Mouse (Mus musculus) gastrocnemius, adult 18-20 months (tissue): Measurements from ENCODE around the gene Tex48. TPM values are rescaled to one million over a fixed set of nuclear protein-coding genes. Genes with fewer than 3 reads are reported as not detected.

ENCODE experiments used
- DNase-seq: peaks from one replicate; pipeline ENCODE4 v3.0.0; 2021; ENCODE audit warnings: low spot score
- long read RNA-seq, 2 experiments: library from polyadenylated mRNA; stranded (forward); transcript quantifications; one replicate each; pipeline ENCODE4 v2.0.0; 2021
- total RNA-seq, 2 experiments: library from RNA; stranded (reverse); gene quantifications; 2 replicates each; pipeline ENCODE4 v1.2.3; 2021

Gene Tex48
- total RNA-seq: not detected
- long read RNA-seq, experiment 1: 0 reads
- long read RNA-seq, experiment 2: 0 reads

DNA sequence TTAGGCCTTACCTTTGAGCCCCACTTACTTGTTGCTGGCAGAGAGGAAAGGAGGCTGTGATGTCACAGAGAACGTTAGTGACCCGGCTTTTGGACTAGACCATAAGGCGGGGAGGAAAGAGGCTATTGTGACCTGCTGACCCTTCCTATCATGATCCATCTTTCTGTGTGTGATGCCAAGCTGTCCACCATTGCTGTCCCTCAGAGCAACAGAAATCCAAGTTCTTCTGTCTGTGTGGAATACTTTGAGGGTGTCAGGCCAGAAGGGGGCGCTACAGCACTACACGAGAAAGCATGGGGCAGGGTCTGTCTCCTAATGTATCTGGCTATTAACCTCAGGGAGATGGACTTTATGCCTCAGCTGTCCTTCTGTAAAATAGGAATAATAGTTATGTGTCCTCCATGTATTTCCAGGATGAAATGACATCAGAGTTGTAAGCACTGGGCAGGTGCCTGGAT lies at the start of gene Tex48:
Gene Tex48 (minus strand): TSS at position 51 of the 458 bp plus-strand sequence.
- DNase-seq: no peak

- DNase-seq: no peak
Observed at GRCm38 (mm10) chr4:63668255-63668654, 46.0 kb upstream of the Tex48 start.

GRCm38 (mm10) chr4:63665738-63666137 lies 43.5 kb upstream of the Tex48 start:
- no peak for DNase-seq

DNA sequence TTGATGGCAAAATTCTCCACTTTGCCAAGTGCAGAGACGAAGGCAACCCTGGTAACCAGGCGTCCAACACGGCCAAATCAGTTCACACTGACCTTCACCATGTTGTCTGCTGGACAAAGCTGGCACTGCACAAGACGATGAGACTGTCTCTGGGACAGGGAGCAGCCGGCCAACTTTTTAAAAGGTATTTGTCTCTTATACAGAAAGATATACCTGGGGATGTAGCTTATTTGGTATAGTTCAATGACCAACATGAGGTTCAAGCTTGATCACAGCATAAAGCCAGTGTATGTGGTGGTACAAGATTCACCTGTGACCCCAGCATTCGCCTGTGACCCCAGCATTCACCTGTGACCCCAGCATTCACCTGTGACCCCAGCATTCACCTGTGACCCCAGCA lies 41.1 kb upstream of the Tex48 start, which contains the start of gene Gm11214:
Gene Gm11214 (minus strand): TSS at position 101 of the 400 bp plus-strand sequence.
- no peak for DNase-seq

DNA sequence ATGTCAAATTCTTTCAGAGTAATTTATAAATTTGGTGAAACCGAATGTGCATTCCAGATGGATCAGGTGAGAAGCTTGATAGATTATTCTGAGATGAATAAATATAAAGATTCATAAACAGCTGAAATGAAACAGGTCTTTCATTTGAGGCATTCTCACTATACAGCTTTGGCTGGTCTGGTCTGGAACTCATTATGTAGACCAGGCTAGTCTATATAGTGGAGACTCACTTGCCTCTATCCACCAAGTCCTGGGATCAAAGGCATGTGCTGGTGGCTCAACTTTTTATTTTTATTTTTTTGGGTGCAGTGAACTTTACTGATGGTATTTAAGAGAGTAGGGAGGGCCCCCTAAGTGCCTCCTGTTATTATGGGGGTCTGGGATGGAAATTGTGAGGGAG lies 39.6 kb upstream of the Tex48 start:
- DNase-seq: no peak

DNA sequence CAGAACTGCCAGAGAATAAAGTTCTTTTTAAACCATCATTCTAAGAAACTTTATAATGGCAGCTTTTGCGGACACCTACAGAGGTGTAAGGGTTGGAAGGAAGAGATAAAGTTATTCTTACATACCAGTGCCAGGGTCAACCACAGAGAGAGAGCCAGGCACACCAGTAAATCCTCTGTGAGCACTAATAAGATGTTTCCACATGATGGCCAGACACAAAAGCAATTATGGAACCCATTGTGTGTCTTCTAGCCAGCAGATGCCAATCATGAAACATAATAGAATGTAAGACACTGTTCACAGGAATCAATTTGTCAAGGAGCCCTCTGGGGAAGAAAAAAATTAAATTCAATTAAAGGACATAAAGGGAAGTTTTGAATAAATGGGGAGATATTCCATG lies 39.2 kb upstream of the Tex48 start:
- DNase-seq: no peak

GRCm38 (mm10) chr4:63659775-63660174 lies 37.5 kb upstream of the Tex48 start:
- no peak for DNase-seq

- DNase-seq: no peak
Observed at GRCm38 (mm10) chr4:63659086-63659485, 36.9 kb upstream of the Tex48 start.

GRCm38 (mm10) chr4:63654381-63654780 lies 32.2 kb upstream of the Tex48 start:
- DNase-seq: no peak

DNA sequence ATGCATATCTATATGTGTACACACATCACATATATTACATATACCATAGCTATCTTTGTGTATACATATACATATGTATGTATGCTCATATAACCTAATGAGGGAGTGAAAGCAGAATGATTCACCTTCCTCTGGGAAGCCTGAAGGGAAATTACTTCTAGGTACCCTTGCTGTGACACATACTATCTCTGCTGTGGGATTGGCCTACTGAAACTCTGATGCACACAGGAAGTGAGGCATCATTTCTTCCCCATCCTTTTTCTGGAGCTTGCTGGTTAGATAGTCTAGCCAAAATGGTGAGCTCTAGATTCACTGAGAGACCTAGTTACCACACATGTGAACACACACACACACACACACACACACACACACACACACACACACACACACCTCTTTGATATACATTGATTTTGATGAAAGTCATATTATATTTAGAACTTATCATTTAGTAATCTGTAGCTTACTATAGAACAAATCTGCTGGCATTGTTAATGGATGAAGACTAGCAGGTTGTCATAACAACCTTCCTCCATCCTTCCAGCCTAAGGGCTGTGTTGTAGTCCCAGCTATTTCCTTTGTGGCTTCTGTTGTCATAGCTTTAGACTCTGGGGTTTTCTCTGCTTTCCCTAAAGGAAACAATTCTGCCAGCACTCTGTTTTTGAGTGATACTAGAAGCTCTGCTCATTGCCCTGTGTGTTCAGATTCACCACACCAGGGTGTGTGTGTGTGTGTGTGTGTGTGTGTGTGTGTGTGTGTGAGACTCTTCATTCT lies 21.9 kb upstream of the Tex48 start:
- no peak for DNase-seq

GRCm38 (mm10) chr4:63639842-63640241 lies 17.6 kb upstream of the Tex48 start:
- DNase-seq: no peak

DNA sequence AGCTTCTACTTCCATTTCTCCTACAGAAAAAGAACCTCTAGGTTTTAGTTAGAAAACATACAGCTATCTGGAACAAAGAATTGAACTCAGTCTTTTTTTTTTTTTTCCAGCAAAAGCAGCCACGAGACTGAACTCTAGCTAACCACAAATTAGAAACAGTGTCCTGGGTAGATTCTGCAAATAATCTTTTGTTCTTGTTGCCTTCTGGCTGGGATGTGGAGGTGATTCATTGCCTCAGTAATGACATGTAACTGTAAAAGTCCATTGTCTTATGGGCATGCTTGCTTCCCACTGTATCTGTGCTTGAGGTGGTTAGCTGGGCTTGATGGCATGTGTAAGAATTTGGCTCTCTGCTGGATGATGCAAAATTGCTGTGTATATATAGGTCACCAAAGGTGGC lies 16.4 kb upstream of the Tex48 start:
- DNase-seq: no peak

DNA sequence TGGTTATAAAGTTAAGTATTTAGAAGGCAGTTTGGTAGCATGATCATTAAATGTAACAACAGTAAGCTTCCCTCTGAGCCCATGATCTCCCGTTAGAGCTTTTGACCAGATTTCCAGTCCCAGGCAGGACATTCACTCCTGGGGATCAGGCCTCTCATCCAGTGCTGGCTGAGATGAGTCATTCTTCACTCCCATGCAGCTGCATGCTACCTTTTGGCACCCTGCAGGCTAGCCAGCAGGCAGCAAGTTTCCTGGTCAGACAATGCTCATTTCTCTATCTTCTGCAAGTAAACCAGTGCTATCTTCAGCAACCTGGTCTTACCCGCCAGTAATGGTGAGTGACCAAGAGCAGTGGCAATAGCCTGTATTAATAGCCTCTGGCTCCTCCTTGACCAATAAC lies 11.0 kb upstream of the Tex48 start:
- no peak for DNase-seq

DNA sequence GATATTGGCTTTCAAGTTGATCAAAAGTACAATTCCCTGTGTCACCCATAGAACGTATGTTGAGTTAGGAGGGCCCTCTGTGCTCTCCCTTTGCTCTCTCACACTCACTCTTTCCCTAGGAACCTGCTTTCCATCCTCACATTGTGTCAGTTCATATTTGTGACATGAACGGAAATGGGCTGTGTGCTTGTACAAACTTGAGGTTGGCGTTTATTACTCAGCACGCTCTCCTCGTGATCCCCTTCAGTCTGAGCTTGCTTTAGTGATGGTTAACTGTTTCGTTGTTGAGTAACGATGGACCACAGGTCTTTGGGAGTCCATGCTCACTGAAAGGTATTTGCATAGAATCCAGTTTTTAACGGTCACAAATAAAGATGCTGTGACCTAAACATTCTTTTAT lies 4.9 kb upstream of the Tex48 start:
- no peak for DNase-seq

GRCm38 (mm10) chr4:63625563-63626080 lies 3.4 kb upstream of the Tex48 start:
- DNase-seq: no peak

GRCm38 (mm10) chr4:63621861-63622260 lies 367 bp downstream of the Tex48 start:
- DNase-seq: no peak

GRCm38 (mm10) chr4:63608391-63608790 lies 13.8 kb downstream of the Tex48 start:
- no peak for DNase-seq

DNA sequence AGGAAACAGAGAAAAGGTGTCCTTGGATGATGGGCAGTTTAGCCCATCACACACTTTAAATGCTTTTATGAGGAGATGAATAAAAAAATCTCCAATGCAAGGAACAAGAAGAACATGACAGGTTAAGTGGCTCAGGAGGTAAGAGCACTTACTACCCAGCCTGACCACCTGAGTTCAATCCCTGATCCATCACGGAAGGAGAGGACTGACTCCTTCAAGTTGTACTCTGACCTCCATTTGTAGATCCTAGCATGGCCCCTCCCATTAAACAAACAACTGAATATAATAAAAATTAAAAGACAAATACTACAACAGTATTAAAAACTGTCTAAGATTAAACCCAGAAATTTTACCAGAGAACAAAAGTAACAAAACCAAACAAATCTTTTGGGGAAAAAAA lies 16.3 kb downstream of the Tex48 start:
- DNase-seq: no peak

DNA sequence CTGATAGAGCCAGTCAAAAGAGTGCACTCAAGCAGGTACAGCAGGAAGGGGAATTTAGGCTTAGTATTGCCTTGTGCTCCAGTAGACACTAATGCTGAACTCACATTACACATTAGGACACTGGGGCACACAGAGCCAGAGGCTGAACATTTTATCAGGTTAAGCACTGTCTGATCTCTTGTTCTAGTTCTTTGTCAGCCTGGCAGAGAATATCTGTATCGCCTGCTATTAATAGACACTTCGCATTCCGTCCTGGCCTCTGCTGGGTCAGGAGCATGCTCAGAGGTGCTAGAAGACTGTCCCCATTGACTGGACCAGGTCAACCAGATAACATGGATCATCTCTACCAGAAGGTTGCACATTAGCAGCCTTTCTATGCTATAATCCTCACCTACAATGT lies 16.7 kb downstream of the Tex48 start:
- no peak for DNase-seq

- no peak for DNase-seq
Observed at GRCm38 (mm10) chr4:63604945-63605344, 17.3 kb downstream of the Tex48 start, which contains the start of gene Gm11213. Gene Gm11213, minus strand, starts transcription at chr4:63605261.

DNA sequence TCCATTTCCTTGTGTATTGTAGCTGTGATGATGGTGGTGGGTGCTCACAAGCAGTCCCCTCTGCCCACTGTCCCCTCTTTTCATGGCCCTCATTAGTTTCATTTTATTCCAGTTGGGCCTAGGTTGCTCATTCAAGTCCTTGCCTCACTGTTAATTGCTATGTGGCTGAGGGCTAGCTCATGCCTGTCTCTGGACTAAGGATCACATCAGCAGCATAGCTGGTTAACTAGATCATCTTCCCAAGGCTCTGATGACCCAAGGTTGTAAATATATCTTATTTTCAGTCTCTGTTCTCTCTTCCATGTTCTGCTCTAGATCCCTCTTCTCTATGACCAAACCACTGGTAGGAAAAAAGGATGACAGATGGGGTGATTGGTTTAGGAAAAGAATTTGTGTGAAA lies 21.0 kb downstream of the Tex48 start:
- DNase-seq: no peak

DNA sequence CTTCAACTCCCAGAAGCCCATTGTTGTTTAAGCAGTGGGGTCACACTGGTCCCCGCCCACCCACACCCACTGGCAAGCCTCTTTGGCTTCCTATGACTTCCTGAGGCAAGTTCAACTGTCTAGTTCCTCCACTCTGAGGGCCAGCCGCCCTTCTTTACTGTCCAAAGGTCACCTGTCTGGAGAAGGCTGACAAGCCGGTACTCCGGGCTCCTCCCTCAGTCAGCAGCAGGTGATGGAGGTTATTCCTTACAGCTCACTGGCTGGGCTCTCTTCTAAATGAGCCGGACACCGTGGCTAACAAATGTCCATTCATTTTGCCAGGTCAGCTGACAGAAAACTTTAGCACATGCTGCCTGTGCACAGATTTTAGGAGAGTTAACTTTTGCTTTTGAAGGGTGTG lies 21.4 kb downstream of the Tex48 start:
- DNase-seq: no peak

- no peak for DNase-seq
Observed at GRCm38 (mm10) chr4:63596010-63596409, 26.2 kb downstream of the Tex48 start.
